Mouse (Mus musculus) adrenal gland, postnatal 10 days (tissue): Measurements from ENCODE around the gene Rpl4. TPM values are rescaled to one million over a fixed set of nuclear protein-coding genes. Genes with fewer than 3 reads are reported as not detected.
"Not testable (repeated sequence)": the region's sequence is repeated elsewhere in the genome, so short reads cannot be mapped to it uniquely, and the experiment has no call there.

Experiments
- DNase-seq: peaks from one replicate; pipeline ENCODE4 v3.0.0; 2021; ENCODE audit warnings: mixed read lengths
- long read RNA-seq, 2 experiments: library from polyadenylated mRNA; stranded (forward); transcript quantifications; one replicate each; pipeline ENCODE4 v2.0.0; 2021
- total RNA-seq, 2 experiments: library from RNA; stranded (reverse); gene quantifications; 2 replicates each; pipeline ENCODE4 v1.2.3; 2021

Gene Rpl4
- total RNA-seq = 100 to 1,000 TPM; 901 to 923 TPM
- long read RNA-seq, experiment 1, transcript Rpl4-201 (10 exons, 1,538 nt) = major isoform, 996 of 1,190 reads
- long read RNA-seq, experiment 1, transcript Rpl4-202 (4 exons, 596 nt) = minor isoform, 14 of 1,190 reads
- long read RNA-seq, experiment 1, partial matches to known transcripts = 173 of 1,190 reads
- long read RNA-seq, experiment 1, other reads (novel, unspliced or antisense) = 7 of 1,190 reads
- long read RNA-seq, experiment 2, transcript Rpl4-202 (4 exons, 596 nt) = minor isoform, 11 of 495 reads
- long read RNA-seq, experiment 2, transcript Rpl4-201 (10 exons, 1,538 nt) = major isoform, 422 of 495 reads
- long read RNA-seq, experiment 2, partial matches to known transcripts = 29 of 495 reads
- long read RNA-seq, experiment 2, other reads (novel, unspliced or antisense) = 33 of 495 reads

DNA sequence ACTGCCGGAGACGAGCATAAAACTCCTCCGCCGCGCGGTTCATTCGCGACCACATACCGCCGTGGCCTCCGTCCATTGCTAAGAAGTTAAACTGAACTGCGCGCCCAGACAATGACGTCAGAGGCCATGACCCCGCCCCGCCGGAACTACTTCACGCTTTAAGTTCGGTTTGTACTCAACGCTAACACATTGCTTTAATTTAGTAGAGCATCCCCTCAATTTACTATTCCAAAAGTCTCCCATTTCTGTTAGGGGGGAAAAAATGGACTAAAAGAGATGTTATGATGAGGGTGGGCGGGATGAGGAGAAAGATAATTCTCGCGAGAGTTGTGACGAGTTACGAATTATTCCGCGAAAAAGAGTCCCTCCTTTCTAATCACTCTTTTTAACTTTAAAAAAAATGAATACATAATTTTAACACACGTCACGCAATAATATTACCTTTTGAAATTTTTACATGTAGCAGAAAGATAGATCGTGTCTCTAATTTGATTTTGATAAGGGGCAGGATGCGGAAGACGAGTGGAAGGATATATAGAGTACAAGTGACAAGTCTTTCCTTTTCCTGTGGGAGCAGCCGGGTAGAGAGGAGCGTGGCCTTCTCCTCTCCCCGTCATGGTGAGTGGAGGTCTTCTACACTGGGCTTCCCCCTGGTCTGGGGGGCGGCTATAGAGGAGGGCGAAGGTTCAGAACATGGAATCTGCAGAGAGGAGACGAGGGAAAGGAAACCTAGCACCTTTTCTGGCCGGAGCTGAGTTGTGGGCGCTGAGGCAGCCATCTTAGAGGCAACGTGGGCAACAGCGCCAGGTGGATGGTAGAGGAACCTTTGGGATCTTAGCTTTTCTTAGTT is at the start of gene Rpl4, which contains the start of gene Zwilch:
Gene Rpl4, plus strand, starts transcription at position 560 of the 850 bp plus-strand sequence.
Gene Zwilch, minus strand, starts transcription at position 289 of the 850 bp plus-strand sequence.
- peak; percentile 87 for DNase-seq

DNA sequence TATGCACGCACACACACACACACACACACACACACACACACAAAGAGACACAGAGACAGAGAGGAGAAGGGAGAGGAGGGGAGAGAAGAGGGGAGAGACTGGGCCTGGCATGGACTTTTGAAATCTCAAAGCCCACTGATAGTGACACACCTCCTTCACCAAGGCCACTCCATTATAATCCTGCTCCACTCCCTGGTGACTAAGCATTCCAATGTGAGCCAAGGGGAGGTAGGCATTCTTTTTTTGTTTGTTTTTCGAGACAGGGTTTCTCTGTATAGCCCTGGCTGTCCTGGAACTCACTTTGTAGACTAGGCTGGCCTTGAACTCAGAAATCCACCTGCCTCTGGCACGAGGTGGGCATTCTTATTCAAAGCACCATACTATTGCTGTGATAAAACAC is 48.3 kb upstream of the Rpl4 start:
- DNase-seq = not testable (repeated sequence)

DNA sequence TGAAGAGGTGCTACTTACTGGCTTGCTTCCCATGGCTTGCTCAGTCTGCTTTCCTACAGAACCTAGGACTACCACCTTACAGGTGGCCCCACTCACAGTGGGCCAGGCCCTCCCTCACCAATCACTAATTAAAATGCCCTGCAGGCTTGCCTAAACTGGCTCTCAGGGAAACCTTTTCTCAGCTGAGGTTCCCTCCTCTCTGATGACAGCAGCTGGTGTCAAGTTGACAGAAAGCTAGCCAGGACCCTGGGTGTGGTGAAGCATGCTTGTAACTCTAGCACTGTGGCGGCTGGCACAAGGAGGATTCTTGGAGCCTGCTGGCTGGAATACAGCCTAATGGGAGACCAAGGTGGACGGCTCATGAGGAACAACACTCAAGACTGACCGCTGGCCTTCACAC is 47.9 kb upstream of the Rpl4 start:
- DNase-seq = no peak

DNA sequence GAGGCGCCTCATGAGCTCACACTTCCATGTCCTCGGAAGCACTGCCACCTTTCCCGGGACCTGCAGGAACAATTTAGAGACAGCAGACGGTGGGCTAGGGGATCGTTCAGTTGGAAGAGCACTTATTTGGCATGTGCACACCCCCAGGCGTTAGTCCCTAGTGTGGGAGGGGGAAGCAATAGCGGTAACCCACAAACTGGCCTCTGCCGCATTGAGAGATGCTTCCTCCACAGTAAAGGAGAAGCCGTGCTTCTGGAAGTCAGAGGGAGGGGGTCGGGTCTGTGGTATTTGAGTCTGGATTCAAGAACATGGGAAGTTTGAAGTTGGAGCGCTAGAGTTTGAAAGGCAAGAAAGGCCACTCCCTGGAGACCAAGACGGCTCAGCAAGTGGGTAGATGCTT is 47.1 kb upstream of the Rpl4 start:
- no peak for DNase-seq

DNA sequence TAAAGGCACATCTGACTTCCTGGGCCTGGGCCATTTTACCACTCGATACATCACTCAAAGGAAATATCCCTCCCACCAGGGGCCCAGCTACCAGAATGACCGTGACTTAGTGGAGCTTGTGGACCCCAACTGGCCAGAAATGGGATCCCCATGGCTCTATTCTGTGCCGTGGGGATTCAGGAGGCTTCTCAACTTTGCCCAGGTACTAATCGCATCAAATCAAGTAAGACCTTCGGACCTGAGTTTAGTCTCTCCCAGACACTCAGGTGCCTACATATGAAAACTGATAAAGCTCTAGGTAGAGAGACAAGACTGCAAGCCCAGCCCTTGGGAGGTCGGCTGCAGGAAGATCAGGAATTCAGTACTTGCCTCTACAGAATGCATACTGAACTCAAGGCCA is 41.6 kb upstream of the Rpl4 start:
- no peak for DNase-seq

DNA sequence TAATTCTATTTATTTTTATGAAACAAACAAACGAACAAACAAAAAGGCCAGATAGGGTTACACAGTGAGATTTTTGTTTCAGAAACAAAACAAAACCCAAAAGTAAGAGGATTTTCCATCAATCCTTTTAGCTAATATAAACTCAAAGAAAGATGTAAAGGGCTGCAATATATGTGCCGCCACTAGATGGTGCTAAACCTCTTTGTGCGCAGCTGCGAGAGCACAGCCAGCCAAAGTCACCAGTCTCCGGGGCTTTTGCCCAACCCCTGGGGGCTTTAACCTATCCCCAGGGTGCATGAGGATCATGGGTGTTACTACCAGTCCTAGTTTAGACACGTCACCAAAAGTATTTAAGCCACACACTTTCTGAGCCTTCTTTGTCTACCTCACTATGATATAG is 34.3 kb upstream of the Rpl4 start:
- DNase-seq = peak; percentile 66

DNA sequence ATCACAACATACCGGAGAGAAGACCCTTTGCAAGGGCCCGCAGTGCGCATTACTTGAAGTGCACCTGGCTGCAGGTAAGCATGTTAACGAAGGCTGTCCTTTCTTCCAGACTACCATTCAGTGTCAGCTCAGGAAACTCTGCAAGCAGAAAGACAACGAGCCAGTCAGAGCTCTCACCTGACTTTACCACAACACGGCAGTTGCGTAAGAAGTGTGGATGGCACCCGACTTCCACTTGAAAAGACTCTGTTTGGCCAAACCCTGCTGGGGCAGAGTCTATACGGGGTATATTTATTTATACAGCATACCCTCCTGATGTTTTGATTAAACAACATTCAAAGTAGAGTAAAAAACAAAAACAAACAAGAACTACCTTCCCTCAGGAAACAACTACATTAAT is 33.3 kb upstream of the Rpl4 start:
- DNase-seq = no peak

DNA sequence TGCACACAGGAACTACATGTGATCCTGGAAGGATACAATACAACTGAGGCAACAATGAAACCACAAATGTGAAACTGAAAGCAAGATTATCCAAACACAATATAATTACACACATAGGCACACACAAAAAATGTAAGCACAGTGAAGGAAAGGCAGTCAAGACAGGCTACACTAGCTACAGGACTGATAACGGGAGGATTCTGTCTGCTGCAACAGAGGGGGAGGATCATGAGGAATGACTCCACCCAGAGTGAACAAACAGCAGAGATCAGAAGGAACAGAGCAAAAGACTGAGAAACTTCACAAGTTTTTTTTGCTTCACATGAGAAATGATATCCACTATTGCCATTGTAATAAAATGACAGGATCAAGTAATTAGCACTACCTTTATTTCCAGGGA is 16.5 kb upstream of the Rpl4 start:
- DNase-seq = no peak

DNA sequence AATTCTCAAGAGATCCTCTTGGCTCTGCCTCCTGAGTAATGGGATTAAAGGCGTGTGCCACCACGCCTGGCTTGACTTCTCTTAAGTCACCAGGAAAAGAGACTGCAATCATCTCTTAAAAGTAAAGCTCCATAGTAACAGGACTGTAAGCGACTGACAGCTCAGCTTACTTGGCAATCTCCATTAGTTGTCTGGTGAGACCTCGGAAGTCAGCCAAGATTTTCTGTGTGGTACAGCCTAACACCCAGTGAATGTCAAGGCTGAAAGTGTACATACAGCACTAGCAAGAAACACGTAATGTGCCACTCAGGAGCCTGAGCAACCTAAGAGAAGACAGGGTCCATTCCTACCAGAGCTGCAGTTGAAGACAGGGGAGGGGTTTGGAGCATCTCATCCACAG is 12.7 kb upstream of the Rpl4 start:
- DNase-seq = peak; percentile 56

DNA sequence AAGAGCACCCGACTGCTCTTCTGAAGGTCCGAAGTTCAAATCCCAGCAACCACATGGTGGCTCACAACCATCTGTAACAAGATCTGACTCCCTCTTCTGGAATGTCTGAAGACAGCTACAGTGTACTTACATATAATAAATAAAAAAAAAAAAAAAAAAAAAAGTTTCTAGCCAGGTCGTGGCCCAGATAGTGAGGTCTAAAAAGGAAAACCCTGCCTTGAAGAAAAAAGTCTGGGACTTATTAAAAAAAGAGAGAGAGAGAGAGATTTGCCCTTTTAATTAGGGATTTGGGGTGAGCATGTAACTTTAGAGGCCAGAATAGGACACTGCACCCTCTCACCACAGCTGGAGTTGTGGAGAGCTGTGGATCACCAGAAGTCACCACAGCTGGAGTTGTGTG is 3.2 kb upstream of the Rpl4 start:
- DNase-seq = not testable (repeated sequence)

DNA sequence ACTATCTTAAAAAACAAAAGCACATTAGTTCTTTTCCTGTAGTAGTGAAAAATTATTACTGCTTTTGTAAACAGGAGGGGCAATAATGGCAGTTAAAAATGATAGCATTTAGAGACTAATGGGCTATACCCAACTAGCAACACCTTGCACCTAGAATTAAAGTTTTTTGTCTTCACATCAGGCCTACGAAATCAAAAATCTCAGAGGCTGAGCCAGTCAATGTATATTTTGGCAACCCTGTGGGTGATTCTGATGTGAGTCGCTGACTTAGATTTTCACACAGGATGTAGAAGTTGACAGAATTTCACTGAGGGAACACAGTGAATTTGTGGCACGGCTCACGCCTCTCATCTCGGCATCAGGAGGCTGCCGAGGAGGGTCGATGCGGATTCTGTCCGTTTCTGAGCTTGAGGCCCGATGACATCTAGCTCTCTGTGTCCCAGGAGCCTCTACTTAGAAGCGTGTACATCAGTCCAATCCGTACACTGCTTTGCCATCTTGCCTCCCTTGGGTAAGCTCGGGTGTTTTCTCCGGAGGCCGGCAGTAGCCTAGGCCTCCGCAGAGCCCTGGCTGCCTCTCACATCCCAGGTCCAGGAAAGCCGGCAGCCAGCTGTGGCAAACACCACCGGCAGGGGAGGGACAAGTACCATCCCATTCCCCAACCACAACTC is 895 bp upstream of the Rpl4 start:
- no peak for DNase-seq

DNA sequence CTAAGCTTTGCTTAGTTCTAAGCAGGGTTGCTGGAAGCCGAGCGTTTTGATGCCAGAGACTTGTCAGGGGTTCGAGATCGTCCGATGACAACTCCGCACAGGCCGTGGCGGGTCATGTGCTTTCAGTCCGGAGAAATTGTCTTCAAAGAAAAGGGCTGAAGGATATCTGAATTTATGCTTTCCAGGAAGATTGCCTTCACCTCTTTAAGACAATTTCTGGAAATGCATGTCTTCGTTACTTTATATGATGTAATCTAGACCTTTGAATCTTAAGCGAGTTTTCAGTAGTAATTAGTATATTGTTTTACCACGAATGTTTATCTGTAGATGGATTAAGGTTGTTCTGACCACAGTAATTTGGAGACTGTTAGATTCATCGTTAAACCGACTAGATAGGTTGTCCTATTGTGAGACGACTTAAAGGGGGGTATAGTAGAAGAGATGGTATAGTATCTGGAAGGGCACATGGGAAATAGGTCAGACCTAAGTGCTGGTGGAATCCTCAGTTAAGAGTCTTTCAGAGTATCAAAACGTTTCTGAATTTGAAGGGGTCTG is 568 bp downstream of the Rpl4 start:
- no peak for DNase-seq

DNA sequence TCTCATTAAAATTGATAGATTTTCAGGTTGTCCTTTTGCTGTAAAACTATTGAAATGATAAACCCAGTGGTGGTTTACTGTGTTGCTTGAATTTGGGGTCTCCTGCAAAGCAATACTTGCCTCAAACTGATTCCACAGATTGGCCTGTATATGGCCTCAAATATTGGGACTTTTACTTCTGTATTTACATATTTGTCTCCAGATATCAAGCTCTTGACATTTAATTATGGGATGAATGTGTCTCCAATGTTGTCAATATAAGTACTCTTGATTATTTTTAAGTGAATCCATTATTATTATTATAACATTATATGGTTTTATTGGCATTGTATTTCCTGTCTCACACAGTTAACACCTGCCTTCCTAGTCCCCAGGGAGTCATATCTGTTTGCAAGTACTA is 1.2 kb downstream of the Rpl4 start:
- no peak for DNase-seq

DNA sequence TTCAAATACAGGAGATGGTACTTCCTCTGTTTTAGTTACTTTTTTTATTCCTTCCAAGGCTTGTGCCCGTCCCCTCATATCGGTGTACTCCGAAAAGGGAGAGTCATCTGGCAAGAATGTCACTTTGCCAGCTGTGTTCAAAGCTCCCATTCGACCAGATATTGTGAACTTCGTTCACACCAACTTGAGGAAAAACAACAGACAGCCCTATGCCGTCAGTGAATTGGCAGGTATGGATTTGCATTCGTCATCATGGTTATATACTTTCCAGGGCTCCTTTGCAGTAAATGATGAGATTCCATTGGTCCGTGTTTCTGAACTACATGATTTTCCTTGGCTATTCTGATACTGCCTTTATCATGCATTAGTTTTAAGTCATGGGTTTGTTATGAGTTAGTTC is 1.6 kb downstream of the Rpl4 start:
- DNase-seq = no peak

DNA sequence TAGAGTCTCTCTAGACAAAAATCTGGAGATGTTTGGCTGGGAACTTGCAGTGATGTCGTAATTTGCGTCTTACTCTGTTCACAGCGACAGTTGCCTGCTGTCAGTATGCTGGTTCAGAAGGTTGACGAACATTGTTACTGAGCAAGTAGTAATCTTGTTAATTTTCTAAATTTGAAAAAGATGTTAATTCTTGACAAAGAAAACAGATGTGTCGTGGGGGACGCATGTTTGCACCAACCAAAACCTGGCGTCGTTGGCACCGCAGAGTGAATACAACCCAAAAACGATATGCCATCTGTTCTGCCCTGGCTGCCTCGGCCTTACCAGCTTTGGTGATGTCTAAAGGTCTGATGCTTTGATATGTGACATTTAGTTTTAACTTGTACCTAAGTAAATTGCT is 2.2 kb downstream of the Rpl4 start:
- no peak for DNase-seq

DNA sequence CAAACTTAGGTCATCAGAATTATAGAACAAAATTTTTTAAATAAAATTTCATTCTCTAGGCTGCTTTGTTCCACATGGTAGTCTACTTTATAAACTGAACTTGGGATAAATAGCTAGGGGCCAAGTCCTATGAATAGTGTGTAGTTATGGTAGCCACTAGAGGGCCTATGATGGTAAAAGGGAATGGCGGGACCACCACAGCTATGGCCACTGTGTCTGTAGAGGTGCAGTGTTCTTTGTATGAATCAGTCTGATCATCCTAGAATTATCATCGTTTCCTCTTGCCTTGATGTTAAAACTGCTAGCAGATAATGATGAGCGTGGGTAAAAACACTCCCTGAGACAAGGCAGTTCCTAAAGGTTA is 5.4 kb downstream of the Rpl4 start:
- no peak for DNase-seq

DNA sequence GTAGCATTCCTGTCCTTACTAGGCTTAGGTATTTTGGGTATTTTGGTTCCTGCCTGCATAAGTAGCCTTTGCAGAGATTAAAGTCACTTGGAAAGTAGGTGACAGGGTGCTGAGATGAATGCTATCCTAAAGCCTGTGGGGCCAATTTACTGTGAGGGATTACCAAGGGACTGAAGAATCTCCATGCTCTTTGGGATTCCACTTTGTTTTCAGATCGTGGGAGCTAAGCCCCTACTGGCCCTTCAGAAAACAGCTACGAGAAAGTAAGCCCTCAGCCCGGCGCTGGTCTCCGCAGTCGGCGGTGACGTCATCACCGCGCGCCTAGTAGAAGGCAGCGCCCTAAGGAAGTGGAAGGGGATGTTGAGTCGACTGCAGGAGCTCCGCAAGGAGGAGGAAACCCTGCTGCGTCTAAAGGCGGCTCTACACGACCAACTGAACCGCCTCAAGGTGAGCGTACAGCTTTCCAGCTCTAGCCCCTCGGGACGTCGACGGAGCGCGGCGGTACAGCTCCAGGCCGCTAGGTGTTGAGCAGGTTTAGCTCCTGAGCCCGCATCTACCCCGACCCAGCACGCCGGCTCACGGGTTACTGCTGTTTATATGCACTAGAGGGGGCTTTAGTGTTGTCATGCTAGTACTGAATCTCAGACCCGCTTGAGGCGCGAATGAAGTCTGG is 5.9 kb downstream of the Rpl4 start, which contains the start of gene Snapc5:
Gene Snapc5, plus strand, starts transcription at position 301 of the 673 bp plus-strand sequence.
- DNase-seq = peak; percentile 92

DNA sequence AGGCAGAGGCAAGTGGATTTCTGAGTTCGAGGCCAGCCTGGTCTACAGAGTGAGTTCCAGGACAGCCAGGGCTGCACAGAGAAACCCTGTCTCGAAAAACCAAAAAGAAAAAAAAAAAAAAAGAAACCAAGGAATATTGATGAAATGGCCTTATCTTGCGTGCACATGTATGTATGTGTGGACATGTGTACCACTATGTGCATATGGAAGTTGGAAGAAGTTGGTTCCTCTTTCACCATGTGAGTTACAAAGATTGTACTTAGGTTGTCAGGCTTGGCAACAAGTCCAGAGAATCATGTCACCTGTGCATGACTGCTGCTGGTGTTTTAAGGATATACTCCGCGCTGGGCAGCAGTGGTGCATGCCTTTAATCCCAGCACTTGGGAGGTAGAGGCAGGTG is 10.1 kb downstream of the Rpl4 start:
- DNase-seq = not testable (repeated sequence)

DNA sequence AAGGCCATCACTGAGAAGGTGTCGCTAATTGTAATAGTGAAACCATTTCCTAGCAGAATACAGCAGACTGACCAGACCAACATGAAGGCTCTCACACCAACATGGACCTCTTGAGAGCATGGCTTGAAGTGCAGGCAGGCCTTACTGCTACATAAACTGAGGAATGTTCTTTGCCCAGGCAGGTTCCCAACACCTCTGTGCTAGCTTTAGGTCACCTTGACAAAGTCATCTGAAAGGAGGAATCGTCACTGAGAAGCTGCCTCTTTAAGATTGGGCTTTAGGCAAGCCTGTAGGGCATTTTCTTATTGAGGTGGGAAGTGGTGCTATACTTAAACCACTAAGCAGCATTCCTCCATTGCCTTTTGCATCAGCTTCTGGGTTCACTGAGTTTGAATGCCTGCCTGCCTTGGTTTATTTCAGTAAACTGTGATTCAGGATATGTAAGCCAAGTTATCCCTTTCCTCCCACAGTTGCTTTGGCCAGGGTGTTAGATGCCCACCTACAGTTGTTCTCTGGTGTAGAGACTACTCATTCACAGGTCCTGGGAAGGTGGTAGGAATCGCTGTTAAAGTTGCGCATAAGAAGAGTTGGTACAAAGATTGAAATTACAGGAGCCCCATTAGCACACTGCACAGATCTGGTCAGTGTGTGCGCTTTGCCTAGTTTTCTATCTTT is 11.1 kb downstream of the Rpl4 start:
- no peak for DNase-seq

DNA sequence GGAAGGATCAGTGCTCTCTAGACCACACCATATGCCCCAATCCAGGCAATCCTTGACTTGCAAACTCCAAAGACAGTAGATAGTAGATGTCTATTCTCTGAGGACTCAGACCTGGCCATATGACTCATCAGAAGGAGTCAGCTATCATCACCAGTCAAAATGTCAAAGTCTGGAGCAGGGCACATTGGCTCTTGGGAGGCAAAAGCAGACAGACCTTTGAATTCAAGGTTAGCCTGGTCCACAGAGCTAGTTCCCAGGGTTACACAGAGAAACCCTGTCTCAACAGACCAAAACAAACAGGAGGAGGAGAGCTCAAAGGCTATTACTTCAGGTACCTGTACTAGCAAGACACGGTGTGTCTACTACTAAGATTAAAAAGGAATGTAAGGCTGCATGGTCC is 20.7 kb downstream of the Rpl4 start:
- peak; percentile 21 for DNase-seq

DNA sequence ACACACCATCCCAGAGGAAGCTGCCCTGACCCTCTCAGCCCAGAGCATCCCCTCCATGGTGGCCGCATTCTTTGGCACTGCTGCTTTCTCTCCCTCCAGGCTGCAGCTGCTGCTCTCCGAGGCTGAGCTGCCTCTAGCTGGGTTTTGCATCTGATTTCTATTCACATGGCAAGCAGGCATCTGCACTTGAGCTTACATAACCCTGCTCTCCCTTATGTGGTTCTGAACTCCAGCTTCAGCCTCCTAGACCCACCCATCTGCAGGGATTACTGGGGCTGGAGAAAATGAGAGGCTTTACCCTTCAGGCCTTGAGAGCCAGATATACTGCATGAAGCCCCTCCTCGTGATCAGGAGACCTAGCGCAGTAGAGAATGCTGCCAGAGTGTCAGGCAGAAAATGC is 22.4 kb downstream of the Rpl4 start:
- DNase-seq = no peak
